Mouse (Mus musculus) spleen, adult 2 months (tissue): ENCODE measurements around the gene Rab4a. TPM values are rescaled to one million over a fixed set of nuclear protein-coding genes. Genes with fewer than 3 reads are reported as not detected.

ENCODE experiments used
- DNase-seq, 2 experiments: peaks; one replicate each; pipeline versions ENCODE4 v3.0.0 to v3.0.0-alpha.2; 2012 to 2021; ENCODE audit warnings: low spot score in 2 of 2, low read depth in 1 of 2
- H3K27ac ChIP-seq: fragments of 200-500 bp; 2 replicates; pipeline ENCODE4 v1.5.1; 2012; ENCODE audit warnings: low read length, inconsistent platforms; ENCODE audit not compliant: insufficient read depth
- H3K27me3 ChIP-seq: fragments of 200-500 bp; 2 replicates; pipeline ENCODE4 v1.6.1; 2012; ENCODE audit warnings: mild to moderate bottlenecking, moderate library complexity, low read length, inconsistent platforms; ENCODE audit not compliant: control insufficient read depth, insufficient read depth
- H3K36me3 ChIP-seq: fragments of 200-500 bp; 2 replicates; pipeline ENCODE4 v1.6.1; 2012; ENCODE audit warnings: mild to moderate bottlenecking, low read length, inconsistent platforms; ENCODE audit not compliant: control insufficient read depth, insufficient read depth
- H3K4me1 ChIP-seq: fragments of 200-500 bp; 2 replicates; pipeline ENCODE4 v1.6.1; 2011; ENCODE audit warnings: inconsistent platforms; ENCODE audit not compliant: control insufficient read depth, insufficient read depth, insufficient read length
- H3K4me3 ChIP-seq: fragments of 200-500 bp; 2 replicates; pipeline ENCODE4 v1.5.1; 2011; ENCODE audit warnings: mild to moderate bottlenecking, inconsistent platforms; ENCODE audit not compliant: insufficient read depth, insufficient read length; ENCODE audit errors: extremely low read depth
- CTCF ChIP-seq: fragments of 200-500 bp; IDR thresholded peaks from 2 replicates; pipeline ENCODE4 v1.5.1; 2011; ENCODE audit warnings: mild to moderate bottlenecking, inconsistent platforms; ENCODE audit not compliant: insufficient read depth, insufficient read length, insufficient replicate concordance; ENCODE audit errors: extremely low read depth
- POLR2A ChIP-seq: fragments of 200-500 bp; IDR thresholded peaks from 2 replicates; pipeline ENCODE4 v1.6.1; 2011; ENCODE audit warnings: low read depth, low read length, inconsistent platforms
- WGBS: fragments of 180-500 bp; shearing (Covaris S2); methylation state at CpG from one replicate; pipeline ENCODE4 v1.1.7; 2018; 5-methylcytosine and 5-hydroxymethylcytosine counted together
- polyA plus RNA-seq: library from polyadenylated mRNA; depleted of rRNA; stranded (reverse); fragments of >200 nt; gene quantifications from 2 replicates; pipeline ENCODE4 v1.2.3, GENCODE M21; 2012

The Rab4a gene
- polyA plus RNA-seq, 1 experiment = 4.2 TPM

GRCm38 (mm10) chr8:123787254-123787897 lies 18.4 kb upstream of the Rab4a start:
- Histone ChIP-seq H3K4me3 (no peak overlapping the region), H3K36me3 (no peaks in the 10 kb centered on the region), H3K27me3 (no peaks in the 10 kb centered on the region), H3K27ac (no peak overlapping the region), H3K4me1 (no peaks in the 10 kb centered on the region)
- 27% methylated on average over 21 of the region's 21 CpGs for WGBS
- TF ChIP-seq CTCF (no peak), POLR2A (no peak)
- no peak for DNase-seq

- no peak for DNase-seq
- no peak for TF ChIP-seq CTCF
- TF ChIP-seq POLR2A = no peak
- no peak overlapping the region for H3K27ac ChIP-seq
These were observed 17.2 kb upstream of the Rab4a start for GRCm38 (mm10) chr8:123788416-123789170.

GRCm38 (mm10) chr8:123789461-123789860 lies 16.3 kb upstream of the Rab4a start:
- H3K36me3 ChIP-seq = no peaks in the 10 kb centered on the region
- DNase-seq = no peak
- 81% methylated on average over 9 of the region's 9 CpGs for WGBS
- no peak overlapping the region for H3K27ac ChIP-seq
- no peak overlapping the region for H3K4me3 ChIP-seq
- no peaks in the 10 kb centered on the region for H3K27me3 ChIP-seq
- H3K4me1 ChIP-seq = no peaks in the 10 kb centered on the region
- TF ChIP-seq POLR2A (no peak), CTCF (no peak)

More at GRCm38 (mm10) chr8:123788416-123789170, 17.2 kb upstream of the Rab4a start:
- Histone ChIP-seq H3K36me3 (no peaks in the 10 kb centered on the region), H3K4me3 (no peak overlapping the region), H3K27me3 (no peaks in the 10 kb centered on the region), H3K4me1 (no peaks in the 10 kb centered on the region)
- WGBS = 52% methylated on average over 14 of the region's 14 CpGs

DNA sequence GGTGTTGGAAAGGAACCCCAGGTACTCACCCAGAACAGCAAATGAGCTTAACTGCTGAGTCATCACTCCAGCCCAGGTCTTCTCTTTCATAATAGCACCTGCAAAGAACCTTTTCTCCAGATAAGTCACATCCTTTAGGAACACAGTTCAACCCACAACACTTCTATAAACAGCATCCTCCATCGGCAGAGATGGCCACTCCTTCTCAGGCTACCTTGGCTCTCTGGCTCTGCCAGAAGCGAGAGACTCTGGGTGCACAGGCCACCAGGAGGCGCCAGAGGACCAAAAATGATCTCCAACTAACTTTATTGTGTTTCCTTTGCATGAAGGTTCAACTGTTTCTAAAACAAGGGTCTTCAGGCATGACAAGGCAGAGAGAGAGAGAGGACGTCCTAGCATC lies 15.8 kb upstream of the Rab4a start:
- TF ChIP-seq CTCF (peak; percentile 83; the same call in 1 of the 2 replicates), POLR2A (no peak)
- H3K27me3 ChIP-seq = no peaks in the 10 kb centered on the region
- H3K36me3 ChIP-seq = no peaks in the 10 kb centered on the region
- no peak overlapping the region for H3K4me3 ChIP-seq
- H3K27ac ChIP-seq = no peak overlapping the region
- no peaks in the 10 kb centered on the region for H3K4me1 ChIP-seq
- WGBS = 0% methylated on average over 4 of the region's 4 CpGs
- peak; percentile 21 to 62 for DNase-seq

DNA sequence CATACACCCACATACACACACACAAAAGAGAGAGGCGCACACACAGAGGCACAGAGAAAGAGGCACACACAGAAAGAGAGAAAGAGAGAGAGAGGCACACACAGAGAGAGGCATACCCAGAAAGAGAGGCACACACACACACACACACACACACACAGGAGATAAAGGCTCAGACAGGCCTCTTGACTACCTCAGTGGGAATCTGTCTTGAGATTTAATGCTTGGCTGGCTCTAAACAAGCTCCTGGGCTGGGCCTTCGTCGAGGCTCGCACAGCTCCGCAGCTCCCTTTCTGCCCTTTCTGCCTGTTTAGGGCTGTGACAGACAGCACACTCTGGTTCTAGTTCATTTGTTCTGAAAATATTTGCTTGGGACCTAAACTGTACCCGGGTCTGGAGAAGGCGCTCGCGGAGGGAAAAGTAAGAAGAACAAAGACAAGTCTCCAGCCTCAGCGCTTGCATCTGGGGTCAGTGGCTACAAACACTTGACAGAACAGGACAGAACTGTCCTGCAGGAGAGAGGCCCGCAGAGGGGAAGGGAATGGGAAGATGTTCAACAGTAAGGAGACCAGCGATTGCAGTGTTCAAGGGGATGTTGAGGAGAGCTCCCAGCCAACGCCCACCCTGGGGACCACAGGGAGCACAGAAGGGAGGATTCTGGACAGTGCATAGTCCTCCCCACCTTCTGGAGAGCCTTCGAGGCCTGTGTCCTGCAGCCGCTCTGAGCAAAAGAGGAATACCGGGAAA lies 14.5 kb upstream of the Rab4a start:
- no peak overlapping the region for H3K4me3 ChIP-seq
- WGBS = 90% methylated on average over 16 of the region's 16 CpGs
- H3K27me3 ChIP-seq = no peaks in the 10 kb centered on the region
- no peak overlapping the region for H3K27ac ChIP-seq
- no peak for DNase-seq
- TF ChIP-seq POLR2A (no peak), CTCF (no peak)
- H3K36me3 ChIP-seq = no peaks in the 10 kb centered on the region
- no peaks in the 10 kb centered on the region for H3K4me1 ChIP-seq

DNA sequence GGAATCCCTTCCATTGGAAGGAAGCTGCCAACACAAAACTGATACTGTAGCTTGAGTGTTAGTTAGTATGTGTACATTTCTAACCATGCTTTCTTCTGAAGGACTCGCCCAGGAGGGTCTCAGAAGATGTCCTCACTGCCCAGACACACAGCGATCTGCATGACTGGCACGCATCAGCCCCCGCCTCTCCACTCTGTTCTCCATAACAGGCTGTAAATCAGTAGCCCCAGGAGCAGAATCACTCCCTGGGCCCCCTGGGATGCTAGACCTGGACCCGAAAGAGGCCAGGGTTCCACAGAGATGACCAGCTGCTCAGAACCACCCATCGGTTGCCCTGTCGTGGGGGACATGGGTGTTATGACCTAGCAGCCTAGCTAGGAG lies 13.9 kb upstream of the Rab4a start:
- H3K27ac ChIP-seq = no peak overlapping the region
- H3K27me3 ChIP-seq = no peaks in the 10 kb centered on the region
- H3K4me3 ChIP-seq = no peak overlapping the region
- no peak for DNase-seq
- no peaks in the 10 kb centered on the region for H3K4me1 ChIP-seq
- H3K36me3 ChIP-seq = no peaks in the 10 kb centered on the region
- no peak for TF ChIP-seq CTCF
- no peak for TF ChIP-seq POLR2A
- 91% methylated on average over 7 of the region's 7 CpGs for WGBS
